Mouse (Mus musculus) megakaryocyte, embryonic 14.5 days (primary cell): ENCODE measurements around the gene Mmd. TPM values are rescaled to one million over a fixed set of nuclear protein-coding genes. Genes with fewer than 3 reads are reported as not detected.

Experiments used
- H3K27me3 ChIP-seq: replicated peaks from 2 replicates; pipeline ENCODE3; 2012; ENCODE audit warnings: inconsistent platforms
- H3K36me3 ChIP-seq: replicated peaks from 2 replicates; pipeline ENCODE3; 2012; ENCODE audit warnings: low read length, inconsistent platforms, mixed read lengths
- H3K4me1 ChIP-seq: 2 replicates; pipeline ENCODE4 v1.6.1; 2012; ENCODE audit warnings: inconsistent platforms
- H3K4me3 ChIP-seq: replicated peaks from 2 replicates; pipeline ENCODE3; 2012; ENCODE audit warnings: moderate library complexity, mild to moderate bottlenecking, inconsistent platforms
- H3K9me3 ChIP-seq: 2 replicates; pipeline ENCODE4 v1.6.1; 2012; ENCODE audit warnings: inconsistent platforms
- FLI1 ChIP-seq: IDR thresholded peaks from 2 replicates; pipeline ENCODE4 v1.6.1; 2012; ENCODE audit warnings: low read length, inconsistent platforms, mixed read lengths
- GATA1 ChIP-seq: IDR thresholded peaks from 3 replicates; pipeline ENCODE4 v1.6.1; 2012; ENCODE audit warnings: mixed read lengths, low read length, inconsistent platforms, borderline replicate concordance
- polyA plus RNA-seq: library from polyadenylated mRNA; stranded (reverse); fragments of >175 nt; gene quantifications from 2 replicates; pipeline ENCODE4 v1.2.3, GENCODE M21; 2012; ENCODE audit warnings: low replicate concordance; ENCODE audit not compliant: insufficient read depth

The Mmd gene
- polyA plus RNA-seq, 1 experiment = 20.3 TPM

DNA sequence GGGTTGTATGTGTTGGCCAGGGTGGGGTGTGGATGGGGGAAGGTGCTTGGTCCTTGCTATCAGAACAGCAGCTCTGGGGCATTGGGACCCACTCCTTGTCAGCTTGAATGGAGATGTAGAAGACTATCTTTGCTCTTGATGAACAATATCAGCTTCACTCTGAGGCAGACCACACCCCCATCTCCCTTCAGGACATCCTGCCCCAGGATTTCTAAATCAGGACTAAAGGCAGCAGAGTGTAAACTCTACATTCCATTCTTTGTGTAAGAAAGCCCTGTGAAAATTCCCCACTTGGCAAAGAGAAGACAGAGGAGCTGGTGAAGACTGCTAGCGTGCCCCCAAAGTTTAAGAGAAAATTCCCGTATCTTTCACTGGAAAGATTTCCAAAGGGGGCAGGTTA is 18.6 kb upstream of the Mmd start:
- Histone ChIP-seq H3K9me3 (no peaks in the 10 kb centered on the region), H3K4me3 (no peak overlapping the region), H3K27me3 (peaks cover 5% of the 10 kb centered on the region), H3K4me1 (peaks cover 76% of the 10 kb centered on the region), H3K36me3 (no peaks in the 10 kb centered on the region)
- TF ChIP-seq GATA1 (no peak), FLI1 (no peak)

DNA sequence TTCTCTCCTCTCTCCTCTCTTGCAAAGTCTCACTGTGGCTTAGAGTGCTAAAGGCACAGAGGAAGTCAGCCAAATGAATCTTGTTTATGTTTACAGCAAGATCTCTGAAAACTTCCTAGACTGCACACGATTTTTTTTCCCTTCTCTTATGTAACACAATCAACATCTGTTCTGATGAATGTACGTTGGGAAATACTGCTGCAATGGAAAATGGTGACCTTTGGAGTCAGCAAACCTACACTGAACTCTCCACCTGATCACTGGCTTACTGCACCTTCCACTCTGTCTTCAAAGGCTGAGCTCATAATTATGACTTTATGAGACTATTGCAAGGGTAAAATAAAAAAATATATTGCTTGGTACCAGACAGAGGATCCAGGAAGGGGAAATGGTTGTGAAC is 17.6 kb upstream of the Mmd start:
- Histone ChIP-seq H3K9me3 (no peaks in the 10 kb centered on the region), H3K36me3 (no peaks in the 10 kb centered on the region), H3K4me3 (no peak overlapping the region), H3K4me1 (peaks cover 77% of the 10 kb centered on the region), H3K27me3 (peaks cover 5% of the 10 kb centered on the region)
- TF ChIP-seq GATA1 (no peak), FLI1 (no peak)

- peak; percentile 52; the same call in 2 of the 3 replicates for TF ChIP-seq GATA1
- no peak for TF ChIP-seq FLI1
- no peaks in the 10 kb centered on the region for H3K36me3 ChIP-seq
- H3K4me3 ChIP-seq = no peak overlapping the region
- no peaks in the 10 kb centered on the region for H3K9me3 ChIP-seq
- peaks cover 5% of the 10 kb centered on the region for H3K27me3 ChIP-seq
- peaks cover 71% of the 10 kb centered on the region for H3K4me1 ChIP-seq
These were observed 16.6 kb upstream of the Mmd start for GRCm38 (mm10) chr11:90232685-90233084.

GRCm38 (mm10) chr11:90235221-90235620 is 14.0 kb upstream of the Mmd start:
- H3K4me3 ChIP-seq = no peak overlapping the region
- peaks cover 50% of the 10 kb centered on the region for H3K4me1 ChIP-seq
- TF ChIP-seq FLI1 (no peak), GATA1 (no peak)
- no peaks in the 10 kb centered on the region for H3K36me3 ChIP-seq
- peaks cover 4% of the 10 kb centered on the region; the same call in 1 of the 2 replicates for H3K9me3 ChIP-seq
- H3K27me3 ChIP-seq = no peaks in the 10 kb centered on the region

GRCm38 (mm10) chr11:90237616-90238015 is 11.6 kb upstream of the Mmd start:
- peaks cover 47% of the 10 kb centered on the region for H3K4me1 ChIP-seq
- no peak for TF ChIP-seq GATA1
- no peak for TF ChIP-seq FLI1

DNA sequence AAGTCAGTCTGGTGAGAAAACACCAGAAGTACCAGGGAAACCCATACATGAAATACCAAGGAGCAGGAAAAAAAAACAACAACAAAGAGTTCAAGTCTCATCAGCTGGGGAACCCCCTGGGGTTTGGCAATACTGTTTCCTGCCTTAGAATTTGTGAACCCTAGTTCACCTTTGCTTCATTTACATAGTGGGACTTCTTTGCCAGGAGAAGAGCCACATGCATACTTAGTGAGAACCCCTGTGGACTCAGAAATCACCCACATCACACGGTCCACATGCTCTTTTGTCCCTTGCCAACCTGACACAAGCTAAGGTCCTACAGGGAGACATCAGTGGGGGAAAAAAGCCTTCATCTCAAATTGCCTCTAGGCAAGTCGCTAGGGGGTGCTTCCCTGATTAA is 10.6 kb upstream of the Mmd start:
- peaks cover 47% of the 10 kb centered on the region for H3K4me1 ChIP-seq
- TF ChIP-seq FLI1 (no peak), GATA1 (no peak)
- peaks cover 4% of the 10 kb centered on the region; the same call in 1 of the 2 replicates for H3K9me3 ChIP-seq
- H3K36me3 ChIP-seq = no peaks in the 10 kb centered on the region
- no peak overlapping the region for H3K4me3 ChIP-seq
- no peaks in the 10 kb centered on the region for H3K27me3 ChIP-seq

More at GRCm38 (mm10) chr11:90237616-90238015, 11.6 kb upstream of the Mmd start:
- Histone ChIP-seq H3K9me3 (peaks cover 4% of the 10 kb centered on the region; the same call in 1 of the 2 replicates), H3K36me3 (no peaks in the 10 kb centered on the region), H3K4me3 (no peak overlapping the region), H3K27me3 (no peaks in the 10 kb centered on the region)

DNA sequence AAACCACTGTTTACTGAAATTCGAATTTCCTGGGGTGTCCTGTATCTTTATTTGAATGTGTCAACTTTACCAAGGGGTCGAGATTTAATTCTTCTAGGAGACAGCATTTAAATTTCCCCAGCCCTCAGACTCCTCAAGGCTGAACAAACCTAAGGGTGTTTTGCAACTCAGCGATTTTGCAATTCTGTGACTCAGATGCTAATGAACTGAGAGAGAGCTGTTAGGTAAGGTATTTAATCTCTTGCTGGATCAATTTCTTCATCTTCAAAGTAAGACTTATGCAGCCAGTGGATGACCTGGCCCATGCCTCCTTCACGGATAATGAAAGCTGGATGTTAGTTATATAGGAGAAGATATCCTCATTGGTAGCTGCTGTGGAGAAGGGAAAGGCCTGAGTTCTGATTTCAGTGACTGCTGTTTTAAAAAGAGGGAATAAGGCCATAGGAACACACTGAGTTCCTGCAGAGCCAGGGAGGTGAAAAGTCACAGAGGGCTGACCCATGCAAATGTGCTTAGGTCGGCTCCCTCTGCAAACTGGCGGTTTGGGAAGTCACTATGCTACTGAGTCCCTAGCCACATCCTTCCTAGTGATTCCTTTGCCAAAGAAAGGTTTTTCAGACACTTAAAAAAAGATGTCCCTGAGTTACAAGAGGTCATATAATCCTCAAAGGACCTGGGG is 8.5 kb upstream of the Mmd start:
- Histone ChIP-seq H3K27me3 (peaks cover 3% of the 10 kb centered on the region), H3K4me1 (peaks cover 48% of the 10 kb centered on the region), H3K4me3 (peak overlapping the region; percentile 35), H3K36me3 (no peaks in the 10 kb centered on the region), H3K9me3 (peaks cover 4% of the 10 kb centered on the region; the same call in 1 of the 2 replicates)
- TF ChIP-seq FLI1 (no peak), GATA1 (no peak)

- H3K9me3 ChIP-seq = peaks cover 4% of the 10 kb centered on the region; the same call in 1 of the 2 replicates
- H3K4me1 ChIP-seq = peaks cover 42% of the 10 kb centered on the region
- H3K36me3 ChIP-seq = no peaks in the 10 kb centered on the region
- no peak overlapping the region for H3K4me3 ChIP-seq
- H3K27me3 ChIP-seq = peaks cover 3% of the 10 kb centered on the region
- TF ChIP-seq GATA1 (no peak), FLI1 (no peak)
These were observed 7.4 kb upstream of the Mmd start for GRCm38 (mm10) chr11:90241874-90242273.

GRCm38 (mm10) chr11:90243300-90243699 is 6.0 kb upstream of the Mmd start:
- Histone ChIP-seq H3K36me3 (no peaks in the 10 kb centered on the region), H3K9me3 (peaks cover 4% of the 10 kb centered on the region; the same call in 1 of the 2 replicates), H3K27me3 (peaks cover 3% of the 10 kb centered on the region), H3K4me3 (no peak overlapping the region), H3K4me1 (peaks cover 45% of the 10 kb centered on the region)
- TF ChIP-seq GATA1 (no peak), FLI1 (no peak)

DNA sequence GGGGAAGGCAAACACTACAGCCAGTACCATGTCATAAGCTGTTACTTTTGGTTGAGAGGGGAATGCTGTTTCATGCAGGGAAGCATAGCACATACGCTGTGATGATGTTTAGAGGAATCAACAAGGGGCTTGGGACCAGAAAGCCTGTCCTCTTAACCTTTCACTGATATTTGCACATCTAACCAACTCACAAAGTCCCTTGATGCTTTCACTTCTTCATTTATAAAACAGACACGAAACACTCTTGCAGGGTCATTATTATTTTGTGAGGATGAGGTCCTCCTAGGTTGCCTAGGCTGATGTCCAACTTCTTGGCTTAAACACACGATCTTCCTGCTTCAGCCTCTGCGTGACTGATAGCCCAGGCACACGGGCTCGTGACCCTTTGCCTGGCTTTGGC is 3.6 kb upstream of the Mmd start:
- Histone ChIP-seq H3K27me3 (peaks cover 3% of the 10 kb centered on the region), H3K4me3 (no peak overlapping the region), H3K4me1 (peaks cover 54% of the 10 kb centered on the region), H3K9me3 (no peaks in the 10 kb centered on the region), H3K36me3 (peaks cover under 1% of the 10 kb centered on the region)
- TF ChIP-seq FLI1 = no peak

- Histone ChIP-seq H3K27me3 (peaks cover 3% of the 10 kb centered on the region), H3K36me3 (peaks cover 10% of the 10 kb centered on the region), H3K4me1 (peaks cover 52% of the 10 kb centered on the region), H3K4me3 (no peak overlapping the region), H3K9me3 (no peaks in the 10 kb centered on the region)
- TF ChIP-seq GATA1 (no peak), FLI1 (no peak)
These were observed 2.6 kb upstream of the Mmd start for GRCm38 (mm10) chr11:90246676-90247075.
